Mouse (Mus musculus) lung, postnatal 0 days (tissue): ENCODE measurements around the gene Tmem185b.

Source experiments
- CTCF ChIP-seq: IDR thresholded peaks from 2 replicates; pipeline ENCODE4 v1.5.1; 2016; ENCODE audit warnings: antibody characterized with exemption, mild to moderate bottlenecking
- EP300 ChIP-seq: IDR thresholded peaks from 2 replicates; pipeline ENCODE4 v1.6.1; 2016; ENCODE audit warnings: antibody characterized with exemption, mild to moderate bottlenecking, control low read depth

DNA sequence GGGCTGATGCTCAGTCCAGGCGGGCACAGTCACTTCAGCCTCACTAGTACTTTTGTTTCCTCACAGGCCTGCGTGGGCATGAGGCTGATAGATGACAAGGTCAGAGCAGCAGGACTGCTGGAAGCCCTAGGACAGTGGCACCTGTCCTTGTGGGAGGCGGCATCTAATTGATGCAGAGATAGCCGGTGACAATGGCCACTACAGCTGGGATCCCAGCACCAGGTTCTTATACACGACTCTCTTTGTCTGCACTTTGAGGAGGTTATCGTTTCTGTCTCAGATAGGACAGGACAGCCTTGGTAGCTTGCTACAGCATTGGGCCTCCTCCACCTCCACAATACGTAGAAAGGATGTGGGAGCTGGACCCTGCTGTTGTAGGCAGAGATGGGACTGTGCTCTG, 2.6 kb upstream of the Tmem185b start:
- TF ChIP-seq EP300 (no peak), CTCF (no peak)
